Mouse (Mus musculus): ENCODE data around the gene Vmo1. TPM values are rescaled to one million over a fixed set of nuclear protein-coding genes. Genes with fewer than 3 reads are reported as not detected.

Gene Vmo1
- polyA plus RNA-seq, 1 experiment from 2014 or later, result 1.0 TPM

- DNase-seq (no peak), ATAC-seq (no peak)
- Histone ChIP-seq H3K4me1 (ENCODE audit: insufficient read depth) (0 out of 2 replicates have a peak, but pooled peaks cover 5% of the 10 kb centered on the region), H3K9me3 (ENCODE audit: low read length) (no peaks in the 10 kb centered on the region), H3K4me2 (ENCODE audit: low read depth, low read length) (no peak overlapping the region), H3K4me3 (ENCODE audit: low read depth, low read length) (no peak overlapping the region), H3K36me3 (replicated peaks; ENCODE audit: insufficient read depth, low read length) (no peaks in the 10 kb centered on the region), H3K27me3 (ENCODE audit: insufficient read depth, low read length) (no peaks in the 10 kb centered on the region), H3K27ac (ENCODE audit: low read depth) (no peak overlapping the region), H3K9ac (replicated peaks) (no peak overlapping the region)
- 66% methylated on average over 7 of the region's 7 CpGs for WGBS (ENCODE audit: insufficient replicate concordance)
- TF ChIP-seq EP300 (IDR thresholded peaks at IDR 0.05; ENCODE audit: low read depth) (no peak), CTCF (IDR thresholded peaks at IDR 0.05; ENCODE audit: low read depth) (no peak)
These were observed 7.4 kb downstream of the Vmo1 start for GRCm38 (mm10) chr11:70506962-70507515.

DNA sequence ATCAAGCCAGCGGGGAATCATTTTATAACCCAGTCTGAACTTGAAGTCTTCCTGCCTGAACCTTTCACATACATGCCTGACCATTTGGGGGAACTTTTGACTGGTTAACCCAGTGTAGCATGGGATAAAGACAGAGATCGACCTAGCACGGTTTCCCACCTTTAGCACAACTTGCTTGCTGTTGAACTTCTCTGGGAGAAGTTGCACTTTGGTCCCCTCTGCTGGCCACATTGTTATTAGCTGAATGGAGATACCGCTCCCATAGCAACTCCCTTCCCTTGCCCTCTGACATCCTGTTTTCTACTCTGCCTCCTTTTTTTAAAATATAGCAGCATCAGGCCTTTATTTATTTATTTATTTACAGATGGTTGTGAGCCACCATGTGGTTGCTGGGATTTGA, 8.0 kb downstream of the Vmo1 start:
- no peaks in the 10 kb centered on the region for H3K27me3 ChIP-seq (ENCODE audit: insufficient read depth, low read length)
- ATAC-seq, result 0 out of 2 replicates have a peak, but pooled peaks have one; percentile 28
- WGBS (ENCODE audit: insufficient replicate concordance), result 16% methylated on average over 4 of the region's 4 CpGs
- H3K4me1 ChIP-seq (ENCODE audit: insufficient read depth), result 0 out of 2 replicates have a peak, but pooled peaks cover 9% of the 10 kb centered on the region
- no peaks in the 10 kb centered on the region for H3K36me3 ChIP-seq (replicated peaks; ENCODE audit: insufficient read depth, low read length)
- no peak overlapping the region for H3K4me3 ChIP-seq (ENCODE audit: low read depth, low read length)
- no peaks in the 10 kb centered on the region for H3K9me3 ChIP-seq (ENCODE audit: low read length)
- TF ChIP-seq CTCF (IDR thresholded peaks at IDR 0.05; ENCODE audit: low read depth) (peak; percentile 82), EP300 (IDR thresholded peaks at IDR 0.05; ENCODE audit: low read depth) (no peak)
- H3K9ac ChIP-seq (replicated peaks), result no peak overlapping the region
- peak; percentile 80 for DNase-seq
- H3K27ac ChIP-seq (ENCODE audit: low read depth), result no peak overlapping the region
- no peak overlapping the region; the same call in 1 of the 2 replicates for H3K4me2 ChIP-seq (ENCODE audit: low read depth, low read length)

GRCm38 (mm10) chr11:70504970-70505369, 9.4 kb downstream of the Vmo1 start, which contains the start of gene Tm4sf5:
Gene Tm4sf5 (plus strand): TSS chr11:70505244.
- TF ChIP-seq CTCF (IDR thresholded peaks at IDR 0.05; ENCODE audit: low read depth), result no peak
- no peak for TF ChIP-seq EP300 (IDR thresholded peaks at IDR 0.05; ENCODE audit: low read depth)
- DNase-seq (no peak), ATAC-seq (no peak)
- no peaks in the 10 kb centered on the region for H3K9me3 ChIP-seq (ENCODE audit: low read length)
- H3K9ac ChIP-seq (replicated peaks), result no peak within 1 kb of the TSS
- H3K4me2 ChIP-seq (ENCODE audit: low read depth, low read length), result no peak within 1 kb of the TSS
- H3K4me3 ChIP-seq (ENCODE audit: low read depth, low read length), result no peak within 1 kb of the TSS
- no peak within 1 kb of the TSS for H3K27ac ChIP-seq (ENCODE audit: low read depth)
- no peaks in the 10 kb centered on the region for H3K36me3 ChIP-seq (replicated peaks; ENCODE audit: insufficient read depth, low read length)
- 0 out of 2 replicates have a peak, but pooled peaks cover 11% of the 10 kb centered on the region for H3K4me1 ChIP-seq (ENCODE audit: insufficient read depth)
- 43% methylated on average over 9 of the region's 9 CpGs for WGBS (ENCODE audit: insufficient replicate concordance)
- H3K27me3 ChIP-seq (ENCODE audit: insufficient read depth, low read length), result no peaks in the 10 kb centered on the region

DNA sequence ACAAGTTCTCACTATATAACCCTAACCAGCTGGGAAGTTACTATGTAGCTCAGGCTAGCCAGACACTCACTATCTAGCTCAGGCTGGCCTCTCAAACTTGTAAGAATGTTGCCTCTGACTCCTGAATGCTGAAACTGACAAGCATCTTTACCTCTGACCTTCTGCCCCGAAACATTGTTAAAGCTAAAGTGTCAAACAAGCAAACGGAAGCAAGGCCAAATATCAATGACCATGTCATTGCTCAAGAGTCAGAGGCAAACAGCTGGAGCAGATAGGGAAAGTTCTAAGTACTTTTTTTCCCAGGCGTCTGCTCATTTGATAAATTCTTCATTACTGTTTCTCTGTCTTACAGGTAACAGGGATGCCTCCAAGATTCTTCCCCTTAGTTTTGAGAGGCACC, 12.4 kb downstream of the Vmo1 start:
- H3K4me1 ChIP-seq (ENCODE audit: insufficient read depth), result 0 out of 2 replicates have a peak, but pooled peaks cover 11% of the 10 kb centered on the region
- H3K4me3 ChIP-seq (ENCODE audit: low read depth, low read length), result no peak overlapping the region
- H3K27ac ChIP-seq (ENCODE audit: low read depth), result no peak overlapping the region
- ATAC-seq (peak; percentile 55), DNase-seq (no peak)
- TF ChIP-seq EP300 (IDR thresholded peaks at IDR 0.05; ENCODE audit: low read depth) (no peak), CTCF (IDR thresholded peaks at IDR 0.05; ENCODE audit: low read depth) (no peak)
- no peaks in the 10 kb centered on the region for H3K27me3 ChIP-seq (ENCODE audit: insufficient read depth, low read length)
- H3K9ac ChIP-seq (replicated peaks), result no peak overlapping the region
- 46% methylated on average over 3 of the region's 3 CpGs for WGBS (ENCODE audit: insufficient replicate concordance)
- H3K4me2 ChIP-seq (ENCODE audit: low read depth, low read length), result no peak overlapping the region
- no peaks in the 10 kb centered on the region for H3K36me3 ChIP-seq (replicated peaks; ENCODE audit: insufficient read depth, low read length)
- no peaks in the 10 kb centered on the region for H3K9me3 ChIP-seq (ENCODE audit: low read length)

DNA sequence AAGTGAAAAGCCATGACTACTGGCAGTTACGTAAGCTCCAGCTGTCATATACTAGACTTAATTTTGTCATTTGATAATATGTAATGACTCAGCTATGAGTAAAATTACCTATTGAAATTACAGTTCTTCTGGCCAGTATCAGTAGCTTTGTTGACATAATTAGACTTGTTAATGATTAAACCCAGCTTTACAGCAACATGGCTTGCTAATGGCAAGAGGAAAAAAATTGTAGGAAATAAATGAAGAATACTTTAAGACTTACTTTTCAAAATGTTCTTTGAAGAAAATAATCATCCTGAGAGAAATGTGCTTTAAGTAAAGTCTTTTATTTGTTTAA, 14.0 kb downstream of the Vmo1 start:
- Histone ChIP-seq H3K36me3 (replicated peaks; ENCODE audit: insufficient read depth, low read length) (no peaks in the 10 kb centered on the region), H3K4me2 (ENCODE audit: low read depth, low read length) (no peak overlapping the region), H3K4me3 (ENCODE audit: low read depth, low read length) (no peak overlapping the region), H3K27me3 (ENCODE audit: insufficient read depth, low read length) (no peaks in the 10 kb centered on the region), H3K27ac (ENCODE audit: low read depth) (no peak overlapping the region), H3K9me3 (ENCODE audit: low read length) (no peaks in the 10 kb centered on the region), H3K9ac (replicated peaks) (no peak overlapping the region), H3K4me1 (ENCODE audit: insufficient read depth) (0 out of 2 replicates have a peak, but pooled peaks cover 11% of the 10 kb centered on the region)
- 76% methylated on average over 1 of the region's 1 CpGs for WGBS (ENCODE audit: insufficient replicate concordance)
- no peak for ATAC-seq
- no peak for TF ChIP-seq EP300 (IDR thresholded peaks at IDR 0.05; ENCODE audit: low read depth)
- no peak for TF ChIP-seq CTCF (IDR thresholded peaks at IDR 0.05; ENCODE audit: low read depth)
- no peak for DNase-seq

DNA sequence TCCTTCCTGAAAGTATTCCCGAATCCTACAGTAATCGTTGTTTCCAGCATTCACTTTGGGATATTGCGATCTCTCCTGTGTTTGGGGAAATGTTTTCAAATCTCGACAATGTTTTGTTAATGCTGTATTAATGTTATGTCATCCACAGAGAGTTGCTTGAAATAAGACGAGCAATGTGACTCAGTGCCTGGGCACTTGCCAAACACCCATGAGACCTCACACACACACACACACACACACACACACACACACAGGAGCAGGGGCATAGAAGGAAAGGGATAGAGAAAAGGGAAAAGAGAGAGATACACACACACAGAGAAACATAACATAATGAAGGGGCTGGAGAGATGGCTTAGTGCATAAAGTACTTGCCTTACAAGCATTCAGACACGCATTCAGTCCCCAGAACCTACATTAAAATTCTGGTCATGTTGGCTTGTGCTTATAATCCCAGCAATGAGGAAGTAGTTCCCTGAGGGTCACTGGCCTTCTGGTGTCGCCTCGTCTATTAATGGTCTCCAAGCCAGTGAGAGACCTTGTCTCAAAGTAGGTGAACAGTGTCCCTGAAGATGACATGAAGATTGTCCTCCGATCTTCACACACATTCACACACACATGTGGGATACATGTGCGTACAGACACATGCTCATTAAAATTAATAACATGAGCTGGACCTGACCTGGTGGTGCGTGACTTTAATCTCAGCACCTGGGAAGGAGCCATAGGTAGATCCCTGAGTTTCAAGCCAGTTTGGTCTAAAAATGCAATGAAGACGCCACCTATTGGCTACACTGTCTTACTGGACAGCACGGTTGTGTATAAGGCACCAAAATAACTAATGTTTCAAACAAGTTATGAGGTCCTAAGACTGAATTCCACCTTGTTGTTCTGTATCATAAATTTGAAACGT, 14.6 kb downstream of the Vmo1 start:
- Histone ChIP-seq H3K9ac (replicated peaks) (no peak overlapping the region), H3K27me3 (ENCODE audit: insufficient read depth, low read length) (no peaks in the 10 kb centered on the region), H3K27ac (ENCODE audit: low read depth) (no peak overlapping the region), H3K9me3 (ENCODE audit: low read length) (no peaks in the 10 kb centered on the region), H3K4me1 (ENCODE audit: insufficient read depth) (0 out of 2 replicates have a peak, but pooled peaks cover 11% of the 10 kb centered on the region), H3K4me3 (ENCODE audit: low read depth, low read length) (no peak overlapping the region), H3K36me3 (replicated peaks; ENCODE audit: insufficient read depth, low read length) (no peaks in the 10 kb centered on the region), H3K4me2 (ENCODE audit: low read depth, low read length) (no peak overlapping the region)
- no peak for ATAC-seq
- DNase-seq, result no peak
- WGBS (ENCODE audit: insufficient replicate concordance), result 65% methylated on average over 14 of the region's 14 CpGs
- peak; percentile 57 for TF ChIP-seq CTCF (IDR thresholded peaks at IDR 0.05; ENCODE audit: low read depth)
- no peak for TF ChIP-seq EP300 (IDR thresholded peaks at IDR 0.05; ENCODE audit: low read depth)
